Comparison of ENCODE assay signal across 9 mouse cellular contexts in the genomic region with DNA sequence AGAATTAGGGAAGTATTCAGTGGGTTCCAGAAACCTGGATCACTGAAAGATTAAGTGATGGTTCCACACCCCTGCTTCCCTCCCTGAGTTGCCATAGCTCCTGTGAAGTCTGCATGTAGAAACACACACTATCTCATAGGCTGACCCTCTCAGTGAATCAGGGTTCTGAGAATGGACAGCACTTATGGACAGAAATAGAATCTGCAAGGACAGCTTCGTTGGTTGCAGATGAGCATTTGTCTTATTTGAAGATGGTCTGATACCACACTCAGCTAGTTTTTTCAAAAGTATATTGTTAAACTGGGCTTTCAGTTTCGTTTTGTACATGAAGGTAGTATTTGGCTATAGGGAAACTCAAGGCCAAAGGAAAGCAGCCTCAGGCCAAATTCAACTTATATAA. TPM values are rescaled to one million over a fixed set of nuclear protein-coding genes. Genes with fewer than 3 reads are reported as not detected.
DNase-seq lines count a peak whose midpoint lies in the region; ATAC-seq and TF ChIP-seq lines count a peak whose summit lies in the region.
"Had no signal": no experiment of that assay in that cellular context is flagged by ENCODE, and none has a peak within 500 bp of the region (broad histone marks: within the 10 kb centered on the region; RNA-seq: fewer than 3 reads in every experiment).

No protein-coding gene starts in this region.

- H3K9me3 ChIP-seq in hindbrain, embryonic 13.5 days: no peaks in the 10 kb centered on the region
- H3K9me3 ChIP-seq in hindbrain, embryonic 11.5 days (ENCODE audit: control insufficient read depth, low read length): no peaks in the 10 kb centered on the region
- no peaks in the 10 kb centered on the region for H3K9me3 ChIP-seq in liver, embryonic 14.5 days (ENCODE audit: control insufficient read depth, low read length)

- no peak for ATAC-seq in hindbrain, embryonic 13.5 days (ENCODE audit: low FRiP score)
- no peak for ATAC-seq in hindbrain, embryonic 11.5 days (ENCODE audit: low FRiP score)
- ATAC-seq in liver, embryonic 14.5 days (ENCODE audit: insufficient read depth): no peak

- H3K27ac ChIP-seq in hindbrain, embryonic 13.5 days: no peak overlapping the region
- H3K27ac ChIP-seq in hindbrain, embryonic 11.5 days (ENCODE audit: low read depth, low read length): no peak overlapping the region
- H3K27ac ChIP-seq in liver, embryonic 14.5 days: no peak overlapping the region

- no peak for DNase-seq in hindbrain, embryonic 11.5 days (ENCODE audit: low spot score)
- DNase-seq in B cell, adult 2 months: peak; percentile 25 to 26
- peak; percentile 6 for DNase-seq in MEL-GATA-1-ER (ENCODE audit: extremely low read depth, low read depth)
- no peak for DNase-seq in liver, embryonic 14.5 days (ENCODE audit: low read depth in 3 of 3, low spot score in 3 of 3)
- no peak for DNase-seq in cerebellum, postnatal 10 days
- DNase-seq in lung, adult 18-20 months: no peak
- DNase-seq in right cerebral cortex, postnatal 4 days: no peak
- DNase-seq: gastrocnemius, postnatal 36 days had no signal

- no peak overlapping the region for H3K4me3 ChIP-seq in hindbrain, embryonic 13.5 days
- no peak overlapping the region for H3K4me3 ChIP-seq in hindbrain, embryonic 11.5 days (ENCODE audit: low read depth, low read length)
- H3K4me3 ChIP-seq in liver, embryonic 14.5 days (ENCODE audit: insufficient read depth in 1 of 2, low read depth in 2 of 2, low read length in 2 of 2): 0 out of 4 replicates have a peak overlapping the region, but pooled peaks of 1 of the 2 experiments have one; percentile 13

- peaks cover 12% of the 10 kb centered on the region for H3K4me1 ChIP-seq in hindbrain, embryonic 13.5 days (replicated peaks)
- H3K4me1 ChIP-seq in hindbrain, embryonic 11.5 days (replicated peaks; ENCODE audit: control insufficient read depth, insufficient read depth, low read length): no peaks in the 10 kb centered on the region; the same call in 1 of the 2 replicates
- peaks cover 11 to 15% of the 10 kb centered on the region in 2 experiments for H3K4me1 ChIP-seq in liver, embryonic 14.5 days (replicated peaks; ENCODE audit: control insufficient read depth in 2 of 2, insufficient read depth in 2 of 2, low read length in 1 of 2)

- no peak for TF ChIP-seq EP300 in liver, embryonic 14.5 days (IDR thresholded peaks at IDR 0.05; ENCODE audit: low read depth)

- H3K4me2 ChIP-seq in hindbrain, embryonic 13.5 days: peak overlapping the region; percentile 75; the same call in 1 of the 2 replicates
- H3K4me2 ChIP-seq in hindbrain, embryonic 11.5 days (replicated peaks; ENCODE audit: low read depth, low read length): no peak overlapping the region
- H3K4me2 ChIP-seq in liver, embryonic 14.5 days (ENCODE audit: low read depth): peak overlapping the region; percentile 80

- TF ChIP-seq CTCF in liver, embryonic 14.5 days (IDR thresholded peaks at IDR 0.05; ENCODE audit: low read depth): no peak

- WGBS in hindbrain, embryonic 13.5 days: 82% methylated on average over 2 of the region's 2 CpGs
- WGBS in hindbrain, embryonic 11.5 days: 90% methylated on average over 2 of the region's 2 CpGs
- WGBS in liver, embryonic 14.5 days (ENCODE audit: insufficient replicate concordance): 43% methylated on average over 2 of the region's 2 CpGs

- H3K36me3 ChIP-seq in hindbrain, embryonic 13.5 days: peaks cover 4% of the 10 kb centered on the region; the same call in 1 of the 2 replicates
- no peaks in the 10 kb centered on the region for H3K36me3 ChIP-seq in hindbrain, embryonic 11.5 days (ENCODE audit: control insufficient read depth, insufficient read depth, low read length)
- no peaks in the 10 kb centered on the region for H3K36me3 ChIP-seq in liver, embryonic 14.5 days (replicated peaks; ENCODE audit: control insufficient read depth, insufficient read depth, low read depth)

- H3K27me3 ChIP-seq in hindbrain, embryonic 13.5 days: no peaks in the 10 kb centered on the region
- H3K27me3 ChIP-seq in hindbrain, embryonic 11.5 days (ENCODE audit: control insufficient read depth, insufficient read depth, low read length): no peaks in the 10 kb centered on the region
- H3K27me3 ChIP-seq in liver, embryonic 14.5 days (ENCODE audit: control insufficient read depth, insufficient read depth, low read length): no peaks in the 10 kb centered on the region

- no peak overlapping the region for H3K9ac ChIP-seq in hindbrain, embryonic 13.5 days
- H3K9ac ChIP-seq in hindbrain, embryonic 11.5 days (ENCODE audit: low read depth, low read length): no peak overlapping the region
- H3K9ac ChIP-seq in liver, embryonic 14.5 days (replicated peaks): peak overlapping the region; percentile 27

RNA-seq across cellular contexts. Expression of a gene that starts 1.2 kb away (rescaled TPM):
- 11.9 and 13.8 TPM in 2 replicates for polyA plus RNA-seq in hindbrain, embryonic 13.5 days (2015; fragmentation: Nextera tagmentation; extraction: Ambion mirVana)
- 33.0 and 38.6 TPM in 2 replicates for polyA plus RNA-seq in hindbrain, embryonic 11.5 days (2014; fragmentation: Nextera tagmentation; extraction: Ambion mirVana)
- polyA plus RNA-seq in liver, embryonic 14.5 days (2012; rRNA removed): 7.6 and 12.0 TPM in 2 replicates
- polyA plus RNA-seq in liver, embryonic 14.5 days (2014; fragmentation: Nextera tagmentation; extraction: Ambion mirVana): 8.0 and 9.8 TPM in 2 replicates

RNA-seq across cellular contexts. Expression of a gene that starts 9.2 kb away (rescaled TPM):
- 0.58 TPM in 1 of 2 replicates, not detected in the other for polyA plus RNA-seq in hindbrain, embryonic 13.5 days (2015; fragmentation: Nextera tagmentation; extraction: Ambion mirVana)
- not detected in 2 replicates for polyA plus RNA-seq in hindbrain, embryonic 11.5 days (2014; fragmentation: Nextera tagmentation; extraction: Ambion mirVana)
- polyA plus RNA-seq in liver, embryonic 14.5 days (2012; rRNA removed): 10.5 and 16.5 TPM in 2 replicates
- polyA plus RNA-seq in liver, embryonic 14.5 days (2014; fragmentation: Nextera tagmentation; extraction: Ambion mirVana): 7.5 and 8.6 TPM in 2 replicates

RNA-seq across cellular contexts. Expression of a gene that starts 49.3 kb away (rescaled TPM):
- polyA plus RNA-seq in hindbrain, embryonic 13.5 days (2015; fragmentation: Nextera tagmentation; extraction: Ambion mirVana): 0.40 and 0.47 TPM in 2 replicates
- polyA plus RNA-seq in hindbrain, embryonic 11.5 days (2014; fragmentation: Nextera tagmentation; extraction: Ambion mirVana): 0.18 and 0.60 TPM in 2 replicates
- 27.9 and 56.3 TPM in 2 replicates for polyA plus RNA-seq in liver, embryonic 14.5 days (2012; rRNA removed)
- 37.4 and 39.3 TPM in 2 replicates for polyA plus RNA-seq in liver, embryonic 14.5 days (2014; fragmentation: Nextera tagmentation; extraction: Ambion mirVana)

Comparison
In these comparisons a context has a peak if more than half of its experiments do, and no peak if none do; other contexts are left out.
1. DNase-seq: peak in B cell, adult 2 months (2 of 2) and MEL-GATA-1-ER (single experiment); none in hindbrain, embryonic 11.5 days (single experiment), liver, embryonic 14.5 days (0 of 3), cerebellum, postnatal 10 days (0 of 2), lung, adult 18-20 months (0 of 2) and right cerebral cortex, postnatal 4 days (single experiment).
2. RNA of a gene that starts 49.3 kb away (polyA plus RNA-seq): 27.9 to 56.3 TPM in liver, embryonic 14.5 days; 0.18 to 0.60 TPM in hindbrain, embryonic 11.5 days and 0.40 to 0.47 TPM in hindbrain, embryonic 13.5 days; every median in the first group is over 10 times any median in the second.